In the genomic region with DNA sequence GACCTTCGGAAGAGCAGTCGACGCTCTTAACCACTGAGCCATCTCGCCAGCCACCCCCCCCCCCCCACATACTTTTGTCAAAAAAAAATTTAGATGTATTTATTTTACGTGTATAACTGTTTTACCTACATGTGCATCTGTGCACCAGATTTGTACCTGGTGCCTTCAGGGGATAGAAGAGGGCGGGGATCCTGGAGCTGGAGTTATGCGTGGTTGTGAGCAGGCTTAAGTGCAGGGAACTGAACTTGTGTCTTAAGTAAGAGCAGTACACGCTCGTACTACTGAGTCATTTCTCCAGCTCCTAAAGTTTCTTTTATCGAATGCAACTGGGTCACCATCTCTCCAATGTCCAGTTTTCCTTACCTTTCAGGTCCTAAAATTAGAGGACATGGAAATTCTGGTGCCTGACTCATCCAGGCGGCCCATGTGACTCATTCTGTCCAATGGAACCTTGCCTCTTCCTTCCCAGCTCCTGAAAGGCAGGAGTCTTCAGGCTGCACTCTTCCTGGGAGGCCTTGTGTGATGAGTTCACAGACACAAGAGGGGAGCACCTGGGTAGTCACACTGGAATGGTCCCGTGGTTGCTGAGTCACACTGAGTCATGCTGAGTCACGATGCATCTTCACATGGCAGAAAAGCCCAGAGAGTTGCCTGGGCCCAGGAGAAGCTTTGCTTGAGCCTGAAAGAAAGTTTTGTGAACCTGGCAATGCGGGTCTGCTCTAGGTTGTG, we compare ENCODE assay signal across 9 mouse cellular contexts. TPM values are rescaled to one million over a fixed set of nuclear protein-coding genes. Genes with fewer than 3 reads are reported as not detected.
A peak's percentile ranks its signal among the peaks of the same experiment; 100 is the strongest.
DNase-seq lines count a peak whose midpoint lies in the region; ATAC-seq lines count a peak whose summit lies in the region.
"Had no signal": no experiment of that assay in that cellular context is flagged by ENCODE, and none has a peak within 500 bp of the region (broad histone marks: within the 10 kb centered on the region; RNA-seq: fewer than 3 reads in every experiment).

No protein-coding gene starts in this region.

- no peak overlapping the region for H3K27ac ChIP-seq in heart, embryonic 15.5 days
- no peak overlapping the region for H3K27ac ChIP-seq in hindbrain, embryonic 14.5 days
- no peak overlapping the region for H3K27ac ChIP-seq in midbrain, embryonic 15.5 days

- peak; percentile 35; the same call in 1 of the 2 replicates for ATAC-seq in heart, embryonic 15.5 days (replicated peaks; ENCODE audit: insufficient number of reproducible peaks, insufficient read depth, low FRiP score, low read depth)
- no peak for ATAC-seq in hindbrain, embryonic 14.5 days (ENCODE audit: low FRiP score)
- no peak for ATAC-seq in midbrain, embryonic 15.5 days (replicated peaks)

- DNase-seq in heart, postnatal 14 days: no peak
- DNase-seq in A20 (ENCODE audit: low read depth, low spot score) (peak; percentile 52), adipocyte (ENCODE audit: low spot score) (peak; percentile 61), liver (peak; percentile 95)
- DNase-seq in hindbrain, embryonic 14.5 days (ENCODE audit: low spot score): no peak
- DNase-seq in urinary bladder, postnatal 36 days (ENCODE audit: low spot score in 2 of 2): no peak
- DNase-seq: lung, adult 18-20 months had no signal

- 85% methylated on average over 14 of the region's 14 CpGs for WGBS in heart, embryonic 15.5 days
- 93% methylated on average over 14 of the region's 14 CpGs for WGBS in hindbrain, embryonic 14.5 days
- WGBS in midbrain, embryonic 15.5 days: 94% methylated on average over 14 of the region's 14 CpGs

- no peak overlapping the region for H3K4me3 ChIP-seq in heart, embryonic 15.5 days
- H3K4me3 ChIP-seq in hindbrain, embryonic 14.5 days (replicated peaks; ENCODE audit: low read length): no peak overlapping the region
- H3K4me3 ChIP-seq in midbrain, embryonic 15.5 days: no peak overlapping the region

- H3K9me3 ChIP-seq in heart, embryonic 15.5 days (replicated peaks): no peaks in the 10 kb centered on the region
- no peaks in the 10 kb centered on the region for H3K9me3 ChIP-seq in hindbrain, embryonic 14.5 days (ENCODE audit: control insufficient read depth, low read length)
- H3K9me3 ChIP-seq in midbrain, embryonic 15.5 days: no peaks in the 10 kb centered on the region

- no peaks in the 10 kb centered on the region for H3K4me1 ChIP-seq in heart, embryonic 15.5 days (replicated peaks)
- no peaks in the 10 kb centered on the region for H3K4me1 ChIP-seq in hindbrain, embryonic 14.5 days (replicated peaks; ENCODE audit: control insufficient read depth, insufficient read depth, low read length)
- no peaks in the 10 kb centered on the region for H3K4me1 ChIP-seq in midbrain, embryonic 15.5 days

- H3K4me2 ChIP-seq in heart, embryonic 15.5 days: no peak overlapping the region
- no peak overlapping the region for H3K4me2 ChIP-seq in hindbrain, embryonic 14.5 days (replicated peaks)
- H3K4me2 ChIP-seq in midbrain, embryonic 15.5 days: no peak overlapping the region

- H3K9ac ChIP-seq in heart, embryonic 15.5 days: no peak overlapping the region
- no peak overlapping the region for H3K9ac ChIP-seq in hindbrain, embryonic 14.5 days
- H3K9ac ChIP-seq in midbrain, embryonic 15.5 days: no peak overlapping the region

- intact Hi-C loops in heart, postnatal 14 days (cut with DNase I): no loop called here

- no peaks in the 10 kb centered on the region for H3K36me3 ChIP-seq in heart, embryonic 15.5 days
- H3K36me3 ChIP-seq in hindbrain, embryonic 14.5 days (replicated peaks; ENCODE audit: control insufficient read depth, insufficient read depth): no peaks in the 10 kb centered on the region
- no peaks in the 10 kb centered on the region for H3K36me3 ChIP-seq in midbrain, embryonic 15.5 days (replicated peaks)

- no peaks in the 10 kb centered on the region for H3K27me3 ChIP-seq in heart, embryonic 15.5 days
- no peaks in the 10 kb centered on the region for H3K27me3 ChIP-seq in hindbrain, embryonic 14.5 days (ENCODE audit: control insufficient read depth, insufficient read depth, low read length)
- H3K27me3 ChIP-seq in midbrain, embryonic 15.5 days (replicated peaks): no peaks in the 10 kb centered on the region

RNA-seq across cellular contexts. Expression of gene Usp7, which starts 18.5 kb away (rescaled TPM):
- polyA plus RNA-seq in heart, embryonic 15.5 days (2015; fragmentation: Nextera tagmentation; extraction: Ambion mirVana): 12.5 and 15.6 TPM in 2 replicates
- total RNA-seq in heart, postnatal 14 days (2021): 10 to 100 TPM; 61.9 to 65.0 TPM
- 44.7 and 44.9 TPM in 2 replicates for polyA plus RNA-seq in hindbrain, embryonic 14.5 days (2014; fragmentation: Nextera tagmentation; extraction: Ambion mirVana)
- polyA plus RNA-seq in midbrain, embryonic 15.5 days (2015; fragmentation: Nextera tagmentation; extraction: Ambion mirVana): 32.2 and 34.2 TPM in 2 replicates

RNA-seq across cellular contexts. Expression of gene 1810013L24Rik, which starts 19.3 kb away (rescaled TPM):
- polyA plus RNA-seq in heart, embryonic 15.5 days (2015; fragmentation: Nextera tagmentation; extraction: Ambion mirVana): 16.3 and 17.9 TPM in 2 replicates
- total RNA-seq in heart, postnatal 14 days (2021): 100 to 1,000 TPM; 111 to 112 TPM
- 23.5 and 25.6 TPM in 2 replicates for polyA plus RNA-seq in hindbrain, embryonic 14.5 days (2014; fragmentation: Nextera tagmentation; extraction: Ambion mirVana)
- polyA plus RNA-seq in midbrain, embryonic 15.5 days (2015; fragmentation: Nextera tagmentation; extraction: Ambion mirVana): 27.7 and 29.0 TPM in 2 replicates

Comparison
In these comparisons a context has a peak if more than half of its experiments do, and no peak if none do; other contexts are left out.
1. DNase-seq: peak in A20 (single experiment), adipocyte (single experiment) and liver (single experiment); none in heart, postnatal 14 days (0 of 2), hindbrain, embryonic 14.5 days (single experiment) and urinary bladder, postnatal 36 days (0 of 2).